Mouse (Mus musculus): ENCODE results near the gene Mocs1.

GRCm38 (mm10) chr17:49438822-49439574 lies 10.8 kb downstream of the Mocs1 start:
- TF ChIP-seq EP300 (IDR thresholded peaks at IDR 0.05; ENCODE audit: insufficient read depth, low read depth, low read length) (no peak), POLR2A (IDR thresholded peaks at IDR 0.05; ENCODE audit: insufficient read depth, low read length) (no peak), CTCF (IDR thresholded peaks at IDR 0.05; ENCODE audit: low read depth, low read length) (no peak)

Measured in ES-Bruce4 (cell line).